Mouse (Mus musculus) left cerebral cortex, postnatal 10 days (tissue): Measurements from ENCODE around the gene Zfp664. TPM values are rescaled to one million over a fixed set of nuclear protein-coding genes. Genes with fewer than 3 reads are reported as not detected.

Experiments used
- DNase-seq, 2 experiments: peaks; one replicate each; pipeline ENCODE4 v3.0.0; 2021 to 2022; ENCODE audit warnings: low spot score in 2 of 2, mixed read lengths in 1 of 2; ENCODE audit errors: extremely low spot score in 1 of 2
- intact Hi-C: fragments of 180-260 bp; cut with DNase I; formaldehyde crosslinking; loops from one replicate; pipeline ENCODE4 v1.15.1; 2025
- total RNA-seq, 2 experiments: library from RNA; stranded (reverse); gene quantifications; 2 replicates each; pipeline ENCODE4 v1.2.3; 2021

Gene Zfp664
- total RNA-seq = 10 to 100 TPM; 46.4 to 49.7 TPM

- intact Hi-C loops = loop anchor here (5.0 kb wide), 2 partner anchors 80 to 130 kb away; no protein-coding TSS in a partner anchor
- peak; percentile 96 to 99 for DNase-seq
Measured at GRCm38 (mm10) chr5:124862013-124862866, at the start of gene Zfp664, which contains the start of gene Ccdc92. Gene Zfp664, plus strand, starts transcription at chr5:124862691. Gene Ccdc92, minus strand, starts transcription at chr5:124862424.

- intact Hi-C loops = no loop called here
- DNase-seq = no peak
Measured at GRCm38 (mm10) chr5:124814797-124815196, 47.7 kb upstream of the Zfp664 start.

GRCm38 (mm10) chr5:124817050-124817449 lies 45.4 kb upstream of the Zfp664 start:
- no peak for DNase-seq
- intact Hi-C loops = no loop called here

GRCm38 (mm10) chr5:124822128-124822894 lies 40.2 kb upstream of the Zfp664 start:
- intact Hi-C loops = no loop called here
- DNase-seq = no peak

GRCm38 (mm10) chr5:124830331-124830730 lies 32.2 kb upstream of the Zfp664 start:
- intact Hi-C loops = no loop called here
- DNase-seq = no peak

- no peak for DNase-seq
- intact Hi-C loops = no loop called here
Measured at GRCm38 (mm10) chr5:124835218-124835617, 27.3 kb upstream of the Zfp664 start.

- intact Hi-C loops = no loop called here
- DNase-seq = no peak
Measured at GRCm38 (mm10) chr5:124836075-124836474, 26.4 kb upstream of the Zfp664 start.

GRCm38 (mm10) chr5:124836621-124837020 lies 25.9 kb upstream of the Zfp664 start:
- intact Hi-C loops = no loop called here

GRCm38 (mm10) chr5:124840202-124840601 lies 22.3 kb upstream of the Zfp664 start:
- no peak for DNase-seq
- intact Hi-C loops = no loop called here

More at GRCm38 (mm10) chr5:124836621-124837020, 25.9 kb upstream of the Zfp664 start:
- DNase-seq = no peak

- no peak for DNase-seq
- intact Hi-C loops = no loop called here
Measured at GRCm38 (mm10) chr5:124840669-124841068, 21.8 kb upstream of the Zfp664 start.

GRCm38 (mm10) chr5:124843386-124843785 lies 19.1 kb upstream of the Zfp664 start:
- DNase-seq = peak in 1 of 2 experiments; percentile 17
- intact Hi-C loops = no loop called here

GRCm38 (mm10) chr5:124844929-124845328 lies 17.6 kb upstream of the Zfp664 start:
- peak in 1 of 2 experiments; percentile 7 for DNase-seq
- intact Hi-C loops = no loop called here

- intact Hi-C loops = no loop called here
- DNase-seq = no peak
Measured at GRCm38 (mm10) chr5:124847014-124847413, 15.5 kb upstream of the Zfp664 start.

- intact Hi-C loops = no loop called here
- DNase-seq = no peak
Measured at GRCm38 (mm10) chr5:124848994-124849393, 13.5 kb upstream of the Zfp664 start.

- intact Hi-C loops = no loop called here
- no peak for DNase-seq
Measured at GRCm38 (mm10) chr5:124851572-124851971, 10.9 kb upstream of the Zfp664 start.

GRCm38 (mm10) chr5:124852294-124852693 lies 10.2 kb upstream of the Zfp664 start:
- intact Hi-C loops = no loop called here
- DNase-seq = no peak

- intact Hi-C loops = no loop called here
- no peak for DNase-seq
Measured at GRCm38 (mm10) chr5:124853079-124853478, 9.4 kb upstream of the Zfp664 start.

- no peak for DNase-seq
- intact Hi-C loops = no loop called here
Measured at GRCm38 (mm10) chr5:124854202-124854601, 8.3 kb upstream of the Zfp664 start.

- DNase-seq = peak in 1 of 2 experiments; percentile 31
- intact Hi-C loops = loop anchor here (5.0 kb wide), 2 partner anchors 78 to 128 kb away; no protein-coding TSS in a partner anchor
Measured at GRCm38 (mm10) chr5:124860013-124860412, 2.5 kb upstream of the Zfp664 start.
